Mouse (Mus musculus) macrophage (primary cell): ENCODE results near the gene 2010111I01Rik. TPM values are rescaled to one million over a fixed set of nuclear protein-coding genes. Genes with fewer than 3 reads are reported as not detected.

Experiments used
- H3K27ac ChIP-seq: fragments of 350-480 bp; formaldehyde crosslinking; 2 replicates; pipeline ENCODE4 v1.9.0; 2021
- H3K36me3 ChIP-seq: fragments of 350-480 bp; formaldehyde crosslinking; 2 replicates; pipeline ENCODE4 v1.9.0; 2021; ENCODE audit errors: inconsistent target
- H3K4me3 ChIP-seq: fragments of 350-480 bp; formaldehyde crosslinking; 2 replicates; pipeline ENCODE4 v1.9.0; 2021; ENCODE audit errors: inconsistent target
- H3K79me2 ChIP-seq: fragments of 350-480 bp; formaldehyde crosslinking; 2 replicates; pipeline ENCODE4 v1.9.0; 2021; ENCODE audit errors: inconsistent target
- WGBS: methylation state at CpG from one replicate; pipeline ENCODE4 v1.1.7; 2026; ENCODE audit warnings: inconsistent platforms; ENCODE audit not compliant: missing documents; 5-methylcytosine and 5-hydroxymethylcytosine counted together
- polyA plus RNA-seq: library from polyadenylated mRNA; stranded (reverse); fragments of 250-400 nt; gene quantifications from 3 replicates; pipeline ENCODE4 v1.2.4, GENCODE M21; 2018; ENCODE audit warnings: inconsistent platforms

2010111I01Rik gene
- polyA plus RNA-seq, 1 experiment from 2014 or later = 59.3 TPM

- Histone ChIP-seq H3K36me3 (no peaks in the 10 kb centered on the region), H3K79me2 (no peaks in the 10 kb centered on the region), H3K27ac (no peak overlapping the region), H3K4me3 (no peak overlapping the region)
- 87% methylated on average over 1 of the region's 1 CpGs for WGBS
These were observed 66.6 kb downstream of the 2010111I01Rik start for GRCm38 (mm10) chr13:63031244-63031643.

- no peaks in the 10 kb centered on the region for H3K79me2 ChIP-seq
- WGBS = 92% methylated on average over 5 of the region's 5 CpGs
- H3K36me3 ChIP-seq = no peaks in the 10 kb centered on the region
These were observed 67.7 kb downstream of the 2010111I01Rik start for GRCm38 (mm10) chr13:63032304-63032830.

GRCm38 (mm10) chr13:63032958-63033357 lies 68.3 kb downstream of the 2010111I01Rik start:
- Histone ChIP-seq H3K36me3 (no peaks in the 10 kb centered on the region), H3K27ac (no peak overlapping the region), H3K79me2 (no peaks in the 10 kb centered on the region), H3K4me3 (no peak overlapping the region)
- 98% methylated on average over 7 of the region's 8 CpGs for WGBS

More at GRCm38 (mm10) chr13:63032304-63032830, 67.7 kb downstream of the 2010111I01Rik start:
- H3K4me3 ChIP-seq = no peak overlapping the region
- H3K27ac ChIP-seq = no peak overlapping the region

DNA sequence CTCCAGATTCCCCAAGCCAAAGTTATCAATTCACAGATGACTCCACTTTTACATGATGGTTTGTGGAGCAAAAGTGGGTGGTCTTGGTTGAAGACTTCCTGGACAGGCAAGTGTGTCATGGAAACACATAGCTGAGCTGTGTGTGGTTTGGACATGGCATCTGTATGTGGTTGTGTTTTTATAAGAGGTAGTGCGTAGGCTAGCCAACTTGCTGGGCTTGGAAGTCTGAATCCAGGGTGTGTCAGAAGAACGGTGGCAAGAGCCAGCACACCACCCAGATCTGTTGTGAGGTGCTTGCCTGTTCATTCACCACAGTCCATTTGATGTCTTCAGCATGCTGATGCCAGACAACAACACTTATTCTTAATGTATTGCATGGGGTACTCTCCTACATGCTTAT lies 68.7 kb downstream of the 2010111I01Rik start:
- H3K27ac ChIP-seq = no peak overlapping the region
- no peaks in the 10 kb centered on the region for H3K36me3 ChIP-seq
- H3K4me3 ChIP-seq = no peak overlapping the region
- 100% methylated on average over 2 of the region's 2 CpGs for WGBS
- no peaks in the 10 kb centered on the region for H3K79me2 ChIP-seq

- Histone ChIP-seq H3K4me3 (no peak overlapping the region), H3K36me3 (no peaks in the 10 kb centered on the region), H3K79me2 (no peaks in the 10 kb centered on the region), H3K27ac (no peak overlapping the region)
- WGBS = 92% methylated on average over 4 of the region's 4 CpGs
These were observed 70.0 kb downstream of the 2010111I01Rik start for GRCm38 (mm10) chr13:63034666-63035065.

- Histone ChIP-seq H3K79me2 (no peaks in the 10 kb centered on the region), H3K27ac (no peak overlapping the region), H3K4me3 (no peak overlapping the region), H3K36me3 (no peaks in the 10 kb centered on the region)
- 81% methylated on average over 10 of the region's 10 CpGs for WGBS
These were observed 73.2 kb downstream of the 2010111I01Rik start for GRCm38 (mm10) chr13:63037906-63038305.

GRCm38 (mm10) chr13:63038415-63038814 lies 73.7 kb downstream of the 2010111I01Rik start:
- H3K27ac ChIP-seq = no peak overlapping the region

GRCm38 (mm10) chr13:63038871-63039270 lies 74.2 kb downstream of the 2010111I01Rik start:
- H3K79me2 ChIP-seq = no peaks in the 10 kb centered on the region
- H3K27ac ChIP-seq = no peak overlapping the region
- 100% methylated on average over 1 of the region's 1 CpGs for WGBS
- H3K36me3 ChIP-seq = no peaks in the 10 kb centered on the region
- no peak overlapping the region for H3K4me3 ChIP-seq

More at GRCm38 (mm10) chr13:63038415-63038814, 73.7 kb downstream of the 2010111I01Rik start:
- H3K36me3 ChIP-seq = no peaks in the 10 kb centered on the region
- H3K4me3 ChIP-seq = no peak overlapping the region
- no peaks in the 10 kb centered on the region for H3K79me2 ChIP-seq
- 95% methylated on average over 2 of the region's 2 CpGs for whole genome bisulfite sequencing

DNA sequence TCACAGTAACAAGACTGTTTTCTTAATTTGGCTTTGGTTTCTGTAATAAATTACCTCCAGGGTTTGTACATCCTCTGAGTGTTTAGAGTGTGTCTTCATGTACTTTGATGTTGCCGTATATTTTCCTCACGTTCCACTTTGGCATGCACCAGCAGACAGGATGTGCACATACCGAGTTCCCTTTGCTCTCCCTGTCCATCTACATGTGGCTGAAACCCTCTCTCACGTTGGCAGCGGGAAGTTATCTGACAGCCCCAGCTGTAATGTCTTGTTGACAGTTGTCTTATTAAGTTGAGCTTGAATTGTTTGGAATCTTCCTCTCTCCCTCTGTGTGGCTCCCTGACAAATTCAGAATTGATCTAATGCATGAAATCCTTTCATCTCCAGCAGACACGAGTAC lies 74.6 kb downstream of the 2010111I01Rik start:
- Histone ChIP-seq H3K36me3 (no peaks in the 10 kb centered on the region), H3K27ac (no peak overlapping the region), H3K4me3 (no peak overlapping the region), H3K79me2 (no peaks in the 10 kb centered on the region)
- 66% methylated on average over 6 of the region's 6 CpGs for WGBS

DNA sequence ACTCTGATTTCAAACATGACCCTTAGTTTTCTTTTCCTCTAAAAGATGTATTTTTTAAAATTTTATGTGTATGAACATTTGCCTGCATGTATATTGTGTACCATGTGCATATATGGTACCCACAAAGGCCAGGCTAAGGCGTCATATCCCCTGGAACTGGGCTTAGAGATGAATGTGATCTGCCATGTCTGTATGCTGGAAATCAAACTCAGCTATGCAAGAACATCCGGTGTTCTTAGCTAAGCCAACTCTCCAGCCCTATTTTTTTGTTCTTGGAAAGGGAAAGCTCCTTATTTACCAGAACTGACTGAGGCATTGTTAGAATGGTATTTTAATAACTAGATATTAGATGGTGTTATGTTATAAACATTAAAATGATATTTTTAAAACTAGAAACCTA lies 75.2 kb downstream of the 2010111I01Rik start:
- 100% methylated on average over 2 of the region's 2 CpGs for WGBS

DNA sequence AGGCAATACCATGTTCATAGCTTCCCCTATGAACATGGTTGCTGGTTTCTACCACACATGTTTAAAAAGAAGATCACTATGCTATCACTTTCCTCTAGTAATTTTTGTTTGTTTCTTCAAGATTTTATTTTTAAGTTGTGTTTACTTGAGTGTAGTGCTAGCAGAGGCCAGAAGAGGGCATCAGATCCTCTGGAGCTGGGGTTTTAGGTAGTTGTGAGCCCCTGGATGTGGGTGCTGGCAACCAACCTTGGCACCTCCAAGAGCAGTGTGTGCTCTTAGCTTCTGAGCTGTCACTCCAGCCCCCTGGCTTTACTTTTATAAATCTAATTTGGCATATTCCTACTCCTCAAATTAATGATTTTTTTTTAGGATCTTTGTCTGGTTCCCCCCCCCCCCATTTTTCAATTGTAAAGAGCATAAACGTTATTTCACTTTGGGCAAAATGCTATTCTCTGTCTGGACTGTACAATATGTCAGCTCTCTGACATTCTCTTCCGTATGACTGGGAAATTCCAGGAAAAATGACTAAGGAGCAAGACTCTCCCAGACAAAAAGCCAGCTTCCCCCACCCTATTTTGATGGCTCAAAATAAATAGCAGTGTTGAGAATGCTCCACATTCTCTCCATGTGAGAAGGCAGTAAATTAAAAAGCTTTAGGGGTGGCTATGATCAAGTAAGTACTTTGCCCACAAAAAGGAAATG lies 81.0 kb downstream of the 2010111I01Rik start:
- 95% methylated on average over 2 of the region's 2 CpGs for WGBS
- Histone ChIP-seq H3K36me3 (no peaks in the 10 kb centered on the region), H3K4me3 (no peak overlapping the region), H3K27ac (no peak overlapping the region), H3K79me2 (no peaks in the 10 kb centered on the region)

More for the DNA sequence above, 75.2 kb downstream of the 2010111I01Rik start:
- Histone ChIP-seq H3K79me2 (no peaks in the 10 kb centered on the region), H3K4me3 (no peak overlapping the region), H3K36me3 (no peaks in the 10 kb centered on the region), H3K27ac (no peak overlapping the region)

- peak overlapping the region; percentile 15; the same call in 1 of the 2 replicates for H3K27ac ChIP-seq
- H3K79me2 ChIP-seq = no peaks in the 10 kb centered on the region
- WGBS = 63% methylated on average over 7 of the region's 7 CpGs
- no peaks in the 10 kb centered on the region for H3K36me3 ChIP-seq
- H3K4me3 ChIP-seq = no peak overlapping the region
These were observed 81.7 kb downstream of the 2010111I01Rik start for GRCm38 (mm10) chr13:63046206-63047020.

- H3K27ac ChIP-seq = no peak overlapping the region
- WGBS = 78% methylated on average over 1 of the region's 1 CpGs
- no peaks in the 10 kb centered on the region for H3K36me3 ChIP-seq
- no peak overlapping the region for H3K4me3 ChIP-seq
- no peaks in the 10 kb centered on the region for H3K79me2 ChIP-seq
These were observed 99.0 kb downstream of the 2010111I01Rik start for GRCm38 (mm10) chr13:63063706-63064105.

DNA sequence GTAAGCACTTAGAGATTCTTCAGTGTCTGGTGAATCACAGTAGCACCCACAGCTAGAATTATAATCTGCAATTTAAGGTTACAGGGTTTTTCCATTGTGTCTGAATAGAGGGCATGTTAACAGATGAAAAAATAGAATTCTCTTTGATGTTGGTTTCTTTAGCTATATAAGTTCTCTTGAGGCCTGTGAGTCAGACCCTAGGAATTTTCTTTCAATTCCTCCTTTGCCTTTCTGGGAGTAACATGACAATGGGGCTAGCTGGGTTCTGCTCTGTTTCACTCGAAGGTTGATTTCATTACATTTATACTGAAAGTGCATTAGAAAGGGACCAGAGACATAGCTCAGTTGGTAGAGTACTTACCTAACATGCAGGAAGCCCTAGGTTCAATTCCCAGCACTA lies 101.9 kb downstream of the 2010111I01Rik start:
- WGBS = 53% methylated on average over 1 of the region's 1 CpGs
- Histone ChIP-seq H3K27ac (peak overlapping the region; percentile 7; the same call in 1 of the 2 replicates), H3K4me3 (no peak overlapping the region), H3K36me3 (no peaks in the 10 kb centered on the region), H3K79me2 (no peaks in the 10 kb centered on the region)
